Mouse (Mus musculus) cerebellum, postnatal 4 days (tissue): Measurements from ENCODE around the gene Cfap126.

Experiments
- DNase-seq, 2 experiments: peaks; one replicate each; pipeline ENCODE4 v3.0.0; 2022; ENCODE audit warnings: low spot score in 2 of 2, mixed read lengths in 1 of 2

Gene Cfap126

GRCm38 (mm10) chr1:171094424-171094823 is 19.3 kb upstream of the Cfap126 start:
- no peak for DNase-seq

- no peak for DNase-seq
These were observed 17.4 kb upstream of the Cfap126 start for GRCm38 (mm10) chr1:171096110-171096964.

DNA sequence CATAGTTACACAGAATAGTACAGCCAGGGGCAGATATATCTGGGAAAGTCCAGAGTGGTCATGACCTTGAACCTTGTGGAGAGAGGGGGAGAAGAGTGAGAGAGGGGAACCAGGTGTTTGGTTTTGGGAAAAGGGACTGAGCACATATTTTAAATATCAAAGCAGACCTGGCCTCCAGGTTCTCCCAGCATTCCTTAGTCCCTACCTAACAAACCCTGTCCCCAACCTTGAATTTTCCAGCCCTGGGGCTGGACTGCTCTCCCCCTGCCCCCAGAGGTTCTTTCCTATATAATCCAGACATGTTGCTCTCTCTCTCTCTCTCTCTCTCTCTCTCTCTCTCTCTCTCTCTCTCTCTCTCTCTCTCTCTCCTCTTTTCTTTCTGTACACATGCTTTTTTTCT is 16.6 kb upstream of the Cfap126 start:
- DNase-seq, result no peak

- DNase-seq, result no peak
These were observed 16.1 kb upstream of the Cfap126 start for GRCm38 (mm10) chr1:171097612-171098011.

GRCm38 (mm10) chr1:171101033-171101432 is 12.7 kb upstream of the Cfap126 start:
- DNase-seq, result no peak

DNA sequence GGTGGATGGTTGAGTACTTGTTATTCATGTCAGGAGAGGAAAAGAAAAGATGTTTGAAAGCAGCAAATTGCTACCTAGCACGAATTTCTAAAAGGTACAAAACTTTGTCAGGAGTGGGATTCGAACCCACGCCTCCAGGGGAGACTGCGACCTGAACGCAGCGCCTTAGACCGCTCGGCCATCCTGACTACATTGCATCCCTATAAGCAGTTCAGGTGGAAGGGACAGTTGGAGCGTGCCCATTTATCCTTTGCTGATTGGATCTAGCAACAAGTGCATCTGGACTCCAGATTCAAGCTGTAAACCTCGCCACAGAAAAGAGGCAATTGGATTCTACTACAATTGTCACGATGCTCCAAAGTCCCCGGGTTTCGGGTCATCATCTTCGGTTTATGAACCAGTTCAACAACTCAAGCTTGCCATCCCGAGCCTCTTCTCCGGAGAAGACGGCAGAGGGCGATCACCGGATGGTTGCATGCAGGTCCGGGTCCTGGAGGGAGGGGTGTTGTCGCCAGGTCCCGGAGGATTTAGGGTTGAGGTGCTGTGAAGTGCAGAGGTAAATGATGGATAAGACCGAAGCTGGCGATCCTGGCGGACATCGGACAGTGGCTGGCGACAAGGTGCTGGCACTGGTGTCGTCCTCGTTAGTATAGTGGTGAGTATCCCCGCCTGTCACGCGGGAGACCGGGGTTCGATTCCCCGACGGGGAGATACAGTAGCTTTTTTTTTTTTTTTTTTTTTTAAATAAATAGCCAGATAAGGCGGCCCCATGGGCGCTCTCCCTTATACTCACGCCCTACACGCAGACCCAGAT is 11.8 kb upstream of the Cfap126 start:
- peak; percentile 86 to 93 for DNase-seq

DNA sequence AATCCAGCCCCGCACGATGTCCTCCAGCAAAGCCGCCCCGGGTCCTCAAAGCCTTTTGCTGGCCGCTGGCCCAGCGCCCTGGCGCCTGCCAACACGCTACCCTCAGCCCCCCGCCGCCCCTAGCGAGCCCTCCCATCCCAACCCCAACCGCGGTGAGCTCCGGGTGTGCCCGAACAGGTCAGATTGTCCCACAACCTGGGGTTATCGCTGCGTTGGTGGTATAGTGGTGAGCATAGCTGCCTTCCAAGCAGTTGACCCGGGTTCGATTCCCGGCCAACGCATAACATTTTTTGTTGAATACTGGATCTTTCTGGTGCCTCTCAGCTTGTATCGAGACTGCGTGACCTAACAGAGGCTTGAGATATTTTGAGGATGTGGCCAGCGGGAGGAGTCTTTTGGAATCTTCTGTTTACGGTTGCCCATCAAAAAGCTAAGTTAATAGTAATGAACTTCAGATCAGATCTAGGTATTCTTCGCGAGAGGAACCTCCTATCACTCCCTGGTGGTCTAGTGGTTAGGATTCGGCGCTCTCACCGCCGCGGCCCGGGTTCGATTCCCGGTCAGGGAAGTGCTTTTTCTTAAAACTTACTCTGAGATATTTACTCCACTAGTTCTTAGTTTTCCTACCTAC is 11.1 kb upstream of the Cfap126 start:
- peak; percentile 74 to 85 for DNase-seq

DNA sequence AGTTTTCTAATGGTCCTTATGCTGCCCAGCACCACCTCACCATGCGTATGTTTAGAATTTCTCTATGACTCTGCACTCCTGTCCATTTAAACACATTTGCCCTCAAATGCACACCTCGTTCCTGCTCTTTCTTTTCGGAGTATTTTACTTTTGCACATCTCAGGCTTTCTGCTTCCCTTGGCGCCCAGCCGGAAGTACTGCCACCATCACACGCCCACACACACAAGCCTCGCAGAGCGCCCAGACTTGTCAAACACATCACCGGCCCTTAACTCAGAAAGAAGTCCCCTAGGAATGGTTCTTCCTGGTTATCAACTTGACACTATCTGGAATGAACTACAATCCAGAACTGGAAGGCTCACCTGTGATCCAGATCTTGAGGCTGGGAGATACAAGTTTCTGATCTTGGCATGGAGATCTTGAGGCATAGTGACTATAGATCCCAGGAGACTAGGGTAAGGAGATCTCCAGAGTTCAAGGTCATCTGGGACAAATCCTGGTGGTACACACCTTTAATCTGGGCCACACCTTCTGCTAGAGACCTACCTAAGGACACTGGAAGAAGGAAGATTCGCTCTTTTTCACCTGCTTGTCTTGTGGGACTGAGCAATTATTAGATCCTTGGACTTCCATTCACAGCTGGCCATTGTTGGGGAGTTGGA is 10.4 kb upstream of the Cfap126 start:
- no peak for DNase-seq

DNA sequence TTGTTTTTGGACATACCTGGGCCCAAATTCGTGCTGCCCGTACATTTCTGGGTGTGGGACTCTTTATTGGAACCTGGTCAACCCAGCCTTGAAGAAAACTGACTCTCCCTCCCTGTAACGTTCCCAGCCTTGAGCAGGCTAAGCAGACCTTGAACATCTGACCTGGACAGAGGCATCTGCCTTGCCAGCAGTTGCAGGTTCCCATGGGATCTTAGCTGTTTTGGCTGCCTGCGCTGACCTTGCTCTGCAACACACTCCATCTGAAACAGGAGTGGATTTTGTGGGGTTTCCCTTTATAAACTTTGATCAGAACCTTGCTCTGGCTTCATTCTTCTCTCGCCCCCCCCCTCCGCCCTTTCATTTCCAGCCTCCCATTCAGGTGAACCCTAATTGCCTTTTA is 8.5 kb upstream of the Cfap126 start:
- DNase-seq, result no peak

DNA sequence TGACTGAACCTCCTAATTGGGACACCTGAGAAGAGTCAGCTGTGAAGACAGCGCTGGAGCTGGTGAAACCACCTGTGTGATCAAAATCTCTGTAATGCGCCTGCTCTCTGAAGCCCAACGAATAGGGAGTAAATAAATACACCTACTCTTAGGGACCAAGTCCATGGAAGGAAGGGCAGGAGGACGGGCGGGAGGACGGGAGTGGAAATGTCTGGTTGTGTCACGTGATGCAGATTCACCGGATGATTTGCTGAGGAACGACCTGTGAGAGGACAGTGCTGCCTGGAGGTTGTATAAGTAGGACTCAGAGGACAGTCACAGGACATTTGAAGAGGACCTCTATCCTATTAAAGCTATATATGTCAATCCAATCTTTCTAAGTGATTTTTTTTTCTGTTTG is 4.1 kb upstream of the Cfap126 start:
- no peak for DNase-seq

DNA sequence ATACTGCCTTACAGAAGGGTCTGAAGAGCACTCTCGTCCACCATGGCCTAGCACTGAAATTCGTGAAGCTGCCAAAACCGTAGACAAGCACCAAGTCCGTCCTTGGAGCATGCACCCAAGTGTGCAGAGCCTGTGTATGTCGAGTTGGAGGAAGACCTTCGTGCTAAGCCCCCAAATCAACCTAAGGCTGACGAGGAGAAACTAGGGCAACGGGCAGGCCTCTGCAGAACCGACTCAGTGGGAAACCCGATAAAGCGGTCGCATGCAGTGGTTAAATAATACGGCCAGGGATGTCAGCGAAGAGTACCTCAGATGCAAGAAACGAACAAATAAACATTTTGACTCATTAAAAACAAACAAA is 3.1 kb upstream of the Cfap126 start:
- no peak for DNase-seq

GRCm38 (mm10) chr1:171111020-171111780 is 2.5 kb upstream of the Cfap126 start:
- peak; percentile 88 to 96 for DNase-seq

DNA sequence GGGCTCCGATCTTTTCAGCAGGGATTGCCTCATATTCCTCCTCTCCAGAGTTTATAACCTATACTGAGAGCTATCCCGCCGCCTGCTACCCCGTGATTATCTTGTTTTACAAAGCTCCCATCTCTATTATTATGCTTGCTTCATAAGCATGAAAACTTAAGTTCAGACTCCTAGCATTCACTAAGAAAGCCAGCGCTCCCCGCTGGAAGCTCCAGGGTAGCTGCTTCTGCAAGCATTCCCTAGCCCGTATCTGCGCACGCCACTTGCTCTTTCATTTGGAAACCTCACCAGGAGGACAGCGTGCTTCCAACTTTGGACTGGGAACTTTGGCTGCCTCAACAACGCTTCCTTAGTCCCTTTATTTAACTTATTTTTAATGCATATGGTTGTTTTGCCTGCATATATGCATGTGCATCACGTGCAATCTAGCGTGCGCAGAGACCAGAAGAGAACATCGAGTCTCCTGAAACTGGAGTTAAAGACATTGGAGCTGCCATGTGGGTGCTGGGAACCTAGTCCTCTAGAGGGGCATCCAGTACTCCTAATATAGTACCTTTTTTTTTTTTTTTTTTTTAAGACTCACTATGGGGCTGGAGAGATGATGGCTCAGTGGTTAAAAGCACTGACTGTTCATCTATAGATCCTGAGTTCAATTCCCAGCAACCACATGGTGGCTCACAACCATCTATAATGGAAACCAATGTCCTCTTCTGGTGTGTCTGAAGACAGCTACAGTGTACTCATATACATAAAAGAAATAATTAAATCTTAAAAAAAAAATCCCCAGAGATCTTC is 1.7 kb upstream of the Cfap126 start:
- DNase-seq, result peak in 1 of 2 experiments; percentile 36

GRCm38 (mm10) chr1:171112986-171113385 is 732 bp upstream of the Cfap126 start:
- no peak for DNase-seq

- no peak for DNase-seq
These were observed 2.6 kb downstream of the Cfap126 start for GRCm38 (mm10) chr1:171116280-171116679.

- peak in 1 of 2 experiments; percentile 61 for DNase-seq
These were observed 4.6 kb downstream of the Cfap126 start for GRCm38 (mm10) chr1:171118269-171118684.

DNA sequence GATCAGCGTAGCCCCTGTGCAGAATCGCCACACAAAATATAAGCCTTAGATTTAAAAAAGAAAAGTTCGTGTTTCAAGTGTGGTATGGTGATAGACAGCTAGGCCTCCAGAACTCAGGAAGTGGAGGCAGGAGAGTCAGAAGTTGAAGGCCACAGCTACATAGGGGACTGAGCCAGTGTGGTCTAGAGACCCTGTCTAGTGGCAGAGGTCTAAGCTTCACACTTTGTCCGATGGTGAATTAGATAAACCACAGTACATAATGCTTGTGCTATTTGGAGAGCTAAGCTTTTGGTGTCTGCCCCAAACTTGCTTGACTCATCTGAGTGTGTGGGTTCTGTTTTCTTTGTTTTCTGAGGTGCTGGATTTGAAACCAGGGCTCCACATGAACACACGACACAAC is 5.3 kb downstream of the Cfap126 start:
- DNase-seq, result no peak

GRCm38 (mm10) chr1:171119405-171119804 is 5.7 kb downstream of the Cfap126 start:
- no peak for DNase-seq

GRCm38 (mm10) chr1:171120893-171121292 is 7.2 kb downstream of the Cfap126 start:
- no peak for DNase-seq

GRCm38 (mm10) chr1:171121839-171122238 is 8.1 kb downstream of the Cfap126 start:
- DNase-seq, result no peak
